8 mouse cellular contexts compared by ENCODE assay signal in genomic region chr7:97330931-97331645, GRCm38 (mm10). TPM values are rescaled to one million over a fixed set of nuclear protein-coding genes. Genes with fewer than 3 reads are reported as not detected.
A peak's percentile ranks its signal among the peaks of the same experiment; 100 is the strongest.
DNase-seq lines count a peak whose midpoint lies in the region; ATAC-seq lines count a peak whose summit lies in the region.

No protein-coding gene starts in this region.

- no peak overlapping the region for H3K27ac ChIP-seq in kidney, embryonic 15.5 days
- no peak overlapping the region for H3K27ac ChIP-seq in forebrain, embryonic 15.5 days (replicated peaks)
- H3K27ac ChIP-seq in macrophage, result no peak overlapping the region

- H3K9ac ChIP-seq in kidney, embryonic 15.5 days, result peak overlapping the region; percentile 62; the same call in 1 of the 2 replicates
- H3K9ac ChIP-seq in forebrain, embryonic 15.5 days (replicated peaks), result peak overlapping the region; percentile 83

- WGBS in kidney, embryonic 15.5 days, result 65% methylated on average over 11 of the region's 11 CpGs
- WGBS in forebrain, embryonic 15.5 days, result 70% methylated on average over 11 of the region's 11 CpGs
- WGBS in macrophage (ENCODE audit: missing documents), result 71% methylated on average over 11 of the region's 11 CpGs

- ATAC-seq in kidney, embryonic 15.5 days (replicated peaks; ENCODE audit: low FRiP score), result no peak; the same call in 1 of the 2 replicates
- no peak for ATAC-seq in forebrain, embryonic 15.5 days (replicated peaks)

- no peaks in the 10 kb centered on the region for H3K9me3 ChIP-seq in kidney, embryonic 15.5 days (replicated peaks)
- no peaks in the 10 kb centered on the region for H3K9me3 ChIP-seq in forebrain, embryonic 15.5 days

- peaks cover 13% of the 10 kb centered on the region for H3K27me3 ChIP-seq in kidney, embryonic 15.5 days
- peaks cover 12% of the 10 kb centered on the region for H3K27me3 ChIP-seq in forebrain, embryonic 15.5 days

- peak overlapping the region; percentile 93 for H3K4me3 ChIP-seq in kidney, embryonic 15.5 days (replicated peaks)
- H3K4me3 ChIP-seq in forebrain, embryonic 15.5 days, result peak overlapping the region; percentile 93
- peak overlapping the region; percentile 62 for H3K4me3 ChIP-seq in macrophage (ENCODE audit: inconsistent target)

- DNase-seq in kidney, adult 9 months, result no peak
- DNase-seq in cerebellum, adult 18-20 months, result peak; percentile 38 to 44
- DNase-seq in ovary, adult 18-20 months (ENCODE audit: low spot score), result no peak
- DNase-seq in ovary, postnatal 14 days (ENCODE audit: low spot score), result no peak
- no peak for DNase-seq in layer of hippocampus, adult 11-12 months (ENCODE audit: low spot score)

- H3K4me1 ChIP-seq in kidney, embryonic 15.5 days, result peaks cover 28% of the 10 kb centered on the region
- H3K4me1 ChIP-seq in forebrain, embryonic 15.5 days, result peaks cover 37% of the 10 kb centered on the region

- peaks cover 9% of the 10 kb centered on the region; the same call in 1 of the 2 replicates for H3K79me2 ChIP-seq in macrophage (ENCODE audit: inconsistent target)

- no peaks in the 10 kb centered on the region for H3K36me3 ChIP-seq in kidney, embryonic 15.5 days
- no peaks in the 10 kb centered on the region for H3K36me3 ChIP-seq in forebrain, embryonic 15.5 days
- no peaks in the 10 kb centered on the region; the same call in 1 of the 2 replicates for H3K36me3 ChIP-seq in macrophage (ENCODE audit: inconsistent target)

- peak overlapping the region; percentile 83 for H3K4me2 ChIP-seq in kidney, embryonic 15.5 days
- peak overlapping the region; percentile 84 for H3K4me2 ChIP-seq in forebrain, embryonic 15.5 days (replicated peaks)

RNA-seq across cellular contexts. Expression of gene Usp35, which starts 0.7 kb away (rescaled TPM):
- polyA plus RNA-seq in kidney, embryonic 15.5 days (2015; fragmentation: Nextera tagmentation; extraction: Ambion mirVana), result 1.5 and 1.9 TPM in 2 replicates
- polyA plus RNA-seq in forebrain, embryonic 15.5 days (2015; fragmentation: Nextera tagmentation; extraction: Ambion mirVana), result 4.4 and 5.8 TPM in 2 replicates
- total RNA-seq in macrophage (2018; cell fraction: chromatin; rRNA removed), result 100 to 1,000 TPM in 2 of 26 experiments, 10 to 100 TPM in 24; 28.1 to 106 (median 69.9) TPM
- 1 to 10 TPM; 1.4 to 9.0 (median 4.8) TPM for total RNA-seq in macrophage (2018; cell fraction: cytosol; rRNA removed)
- 10 to 100 TPM; 12.1 to 66.0 (median 44.3) TPM for total RNA-seq in macrophage (2018; cell fraction: nucleus; rRNA removed)
- polyA plus RNA-seq in macrophage (2018), result 1.4 to 13.9 TPM (median 2.4 TPM) in 3 replicates

RNA-seq across cellular contexts. Expression of gene Kctd21, which starts 1.0 kb away (rescaled TPM):
- polyA plus RNA-seq in kidney, embryonic 15.5 days (2015; fragmentation: Nextera tagmentation; extraction: Ambion mirVana), result 3.8 and 4.2 TPM in 2 replicates
- polyA plus RNA-seq in forebrain, embryonic 15.5 days (2015; fragmentation: Nextera tagmentation; extraction: Ambion mirVana), result 6.6 and 7.1 TPM in 2 replicates
- 10 to 100 TPM in 3 of 26 experiments, 1 to 10 TPM in 23; 1.2 to 17.0 (median 4.5) TPM for total RNA-seq in macrophage (2018; cell fraction: chromatin; rRNA removed)
- total RNA-seq in macrophage (2018; cell fraction: cytosol; rRNA removed), result 10 to 100 TPM in 21 of 26 experiments, 1 to 10 TPM in 5; 5.5 to 21.2 (median 15.6) TPM
- total RNA-seq in macrophage (2018; cell fraction: nucleus; rRNA removed), result 10 to 100 TPM in 9 of 26 experiments, 1 to 10 TPM in 17; 3.8 to 20.6 (median 7.1) TPM
- 7.4 to 17.6 TPM (median 14.3 TPM) in 3 replicates for polyA plus RNA-seq in macrophage (2018)

RNA-seq across cellular contexts. Expression of gene Alg8, which starts 40.3 kb away (rescaled TPM):
- 49.3 and 51.7 TPM in 2 replicates for polyA plus RNA-seq in kidney, embryonic 15.5 days (2015; fragmentation: Nextera tagmentation; extraction: Ambion mirVana)
- polyA plus RNA-seq in forebrain, embryonic 15.5 days (2015; fragmentation: Nextera tagmentation; extraction: Ambion mirVana), result 18.9 and 19.0 TPM in 2 replicates
- 10 to 100 TPM in 23 of 26 experiments, 1 to 10 TPM in 3; 4.5 to 58.4 (median 33.5) TPM for total RNA-seq in macrophage (2018; cell fraction: chromatin; rRNA removed)
- total RNA-seq in macrophage (2018; cell fraction: cytosol; rRNA removed), result 10 to 100 TPM; 10.4 to 23.2 (median 17.1) TPM
- total RNA-seq in macrophage (2018; cell fraction: nucleus; rRNA removed), result 10 to 100 TPM; 10.3 to 73.1 (median 31.6) TPM
- 16.0 to 32.2 TPM (median 30.1 TPM) in 3 replicates for polyA plus RNA-seq in macrophage (2018)

Comparison
In these comparisons a context has a peak if more than half of its experiments do, and no peak if none do; other contexts are left out.
1. DNase-seq: peak in cerebellum, adult 18-20 months (2 of 2); none in kidney, adult 9 months (single experiment), ovary, adult 18-20 months (single experiment), ovary, postnatal 14 days (single experiment) and layer of hippocampus, adult 11-12 months (single experiment).
2. Peak in every context shown above with its lines, with median percentiles within 50 percentile points of each other: H3K4me3 ChIP-seq.